Mouse (Mus musculus) heart, adult 8-10 months (tissue): ENCODE results near the gene Slc29a3. TPM values are rescaled to one million over a fixed set of nuclear protein-coding genes. Genes with fewer than 3 reads are reported as not detected.
"Not testable (repeated sequence)": the region's sequence is repeated elsewhere in the genome, so short reads cannot be mapped to it uniquely, and the experiment has no call there.

Experiments
- DNase-seq: peaks from one replicate; pipeline ENCODE4 v3.0.0; 2022; ENCODE audit warnings: low spot score
- total RNA-seq, 4 experiments: library from RNA; stranded (reverse); gene quantifications; 2 replicates each; pipeline ENCODE4 v1.2.4; 2022

Gene Slc29a3
- total RNA-seq, 4 experiments from 2014 or later, result 3.5 to 4.9 (median 3.8) TPM

DNA sequence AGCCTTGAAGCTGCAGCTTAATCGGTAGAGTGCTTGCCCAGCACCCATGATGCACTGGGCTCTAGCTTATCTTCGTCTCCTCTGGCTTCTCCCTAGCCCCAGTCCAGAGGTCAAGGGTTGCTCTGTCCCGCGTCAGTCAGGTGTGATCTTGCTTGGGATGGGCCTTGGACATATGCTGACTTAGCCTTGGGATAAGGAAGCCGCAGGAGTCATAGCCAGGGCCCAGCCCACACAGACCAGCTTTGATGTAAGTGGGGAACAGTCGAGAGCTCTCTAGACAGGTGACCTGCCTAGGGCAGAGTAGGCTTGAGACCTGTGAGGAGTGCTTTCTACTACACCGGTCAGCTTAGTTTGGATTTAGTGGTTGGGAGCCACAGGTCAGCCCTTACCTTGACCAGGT is 14.8 kb upstream of the Slc29a3 start:
- no peak for DNase-seq

GRCm38 (mm10) chr10:60762126-60762525 is 9.5 kb upstream of the Slc29a3 start:
- no peak for DNase-seq

DNA sequence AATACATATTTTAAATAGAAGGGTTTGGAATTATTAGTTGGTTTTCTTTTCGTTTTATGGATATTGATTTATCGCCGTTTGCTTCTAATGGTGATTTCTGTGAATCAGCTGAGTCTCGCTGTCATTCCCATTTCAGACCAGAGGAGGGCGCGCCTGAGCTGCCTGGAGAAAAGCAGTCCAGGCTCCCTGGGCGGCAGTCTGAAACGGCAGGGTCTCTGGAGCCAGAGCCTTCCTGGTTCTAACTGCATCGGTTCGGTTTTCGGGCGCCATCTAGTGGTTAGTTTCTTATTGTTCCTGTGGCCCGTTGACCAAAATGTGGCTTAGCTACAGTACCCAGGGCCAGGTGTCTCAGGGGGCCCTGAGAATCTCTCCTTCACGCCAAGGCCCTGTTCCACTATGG is 7.8 kb upstream of the Slc29a3 start:
- DNase-seq, result peak; percentile 95

DNA sequence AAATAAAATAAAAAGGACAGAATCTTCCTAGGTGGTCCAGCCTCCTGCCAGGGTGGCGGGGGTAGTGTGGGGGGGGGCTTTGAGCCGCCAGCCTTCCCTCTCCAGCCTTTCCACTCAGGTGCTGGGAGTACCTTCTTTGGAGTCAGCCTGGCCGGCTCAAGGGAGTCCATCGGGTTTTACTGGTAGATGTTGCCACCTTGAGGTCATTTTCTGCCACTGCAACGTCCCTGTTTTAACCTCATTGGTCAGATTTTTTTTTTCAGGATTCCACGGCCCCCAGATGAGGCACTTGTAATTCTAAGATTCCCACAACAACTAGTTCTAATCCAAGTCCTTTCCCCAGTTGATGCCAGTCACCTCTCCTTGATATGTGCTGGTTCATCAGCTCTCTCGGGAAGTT is 4.4 kb upstream of the Slc29a3 start:
- DNase-seq, result peak; percentile 74

GRCm38 (mm10) chr10:60756146-60756545 is 3.6 kb upstream of the Slc29a3 start:
- no peak for DNase-seq

- DNase-seq, result no peak
These were observed 1.3 kb upstream of the Slc29a3 start for GRCm38 (mm10) chr10:60753941-60754340.

DNA sequence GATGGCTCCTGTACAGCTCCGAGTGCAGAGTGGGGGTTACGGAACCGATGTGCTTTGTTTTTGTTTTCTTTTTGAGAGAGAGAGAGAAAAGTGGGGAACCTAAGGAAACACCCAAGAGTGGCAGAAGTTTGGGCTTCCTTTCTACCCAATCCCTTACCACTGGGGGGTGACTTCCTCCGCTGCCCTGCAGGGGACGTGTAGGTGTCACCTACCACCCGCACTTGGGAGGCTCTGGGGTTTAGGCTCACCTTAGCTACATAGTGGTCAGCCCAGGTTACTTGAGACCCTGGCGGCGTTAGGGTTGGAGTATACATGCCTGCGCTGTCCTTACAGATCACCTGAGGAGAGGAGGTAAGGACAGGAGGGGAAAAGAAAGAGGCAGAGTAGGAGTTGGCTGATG is 667 bp upstream of the Slc29a3 start:
- no peak for DNase-seq

DNA sequence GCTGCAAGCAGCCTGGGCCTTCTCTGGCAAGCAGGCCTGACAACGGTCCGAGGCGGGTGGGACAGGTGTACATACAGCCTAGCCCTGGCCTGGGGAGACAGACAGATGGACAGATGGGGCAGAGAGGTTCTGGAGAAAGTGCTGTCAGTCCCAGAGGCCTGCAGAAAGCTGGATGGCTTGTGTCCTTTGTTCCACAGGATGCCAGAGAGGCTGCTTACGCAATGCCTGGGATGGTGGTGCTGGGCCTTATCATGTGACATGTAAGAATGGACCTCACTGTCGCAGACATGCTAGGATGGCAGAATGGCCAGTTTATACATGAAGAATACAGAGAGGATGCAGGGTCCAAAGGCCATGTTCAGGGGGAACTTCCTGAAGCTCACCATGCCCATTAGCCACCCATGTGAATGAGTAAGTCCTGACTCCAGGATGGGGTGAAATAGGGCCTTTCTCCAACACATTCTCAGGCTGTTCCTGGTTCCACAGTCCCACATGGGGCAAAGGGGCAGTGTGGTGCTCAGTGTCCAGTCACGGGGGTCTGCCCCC is 4.9 kb downstream of the Slc29a3 start:
- DNase-seq, result no peak

- DNase-seq, result no peak
These were observed 6.1 kb downstream of the Slc29a3 start for GRCm38 (mm10) chr10:60746512-60746911.

DNA sequence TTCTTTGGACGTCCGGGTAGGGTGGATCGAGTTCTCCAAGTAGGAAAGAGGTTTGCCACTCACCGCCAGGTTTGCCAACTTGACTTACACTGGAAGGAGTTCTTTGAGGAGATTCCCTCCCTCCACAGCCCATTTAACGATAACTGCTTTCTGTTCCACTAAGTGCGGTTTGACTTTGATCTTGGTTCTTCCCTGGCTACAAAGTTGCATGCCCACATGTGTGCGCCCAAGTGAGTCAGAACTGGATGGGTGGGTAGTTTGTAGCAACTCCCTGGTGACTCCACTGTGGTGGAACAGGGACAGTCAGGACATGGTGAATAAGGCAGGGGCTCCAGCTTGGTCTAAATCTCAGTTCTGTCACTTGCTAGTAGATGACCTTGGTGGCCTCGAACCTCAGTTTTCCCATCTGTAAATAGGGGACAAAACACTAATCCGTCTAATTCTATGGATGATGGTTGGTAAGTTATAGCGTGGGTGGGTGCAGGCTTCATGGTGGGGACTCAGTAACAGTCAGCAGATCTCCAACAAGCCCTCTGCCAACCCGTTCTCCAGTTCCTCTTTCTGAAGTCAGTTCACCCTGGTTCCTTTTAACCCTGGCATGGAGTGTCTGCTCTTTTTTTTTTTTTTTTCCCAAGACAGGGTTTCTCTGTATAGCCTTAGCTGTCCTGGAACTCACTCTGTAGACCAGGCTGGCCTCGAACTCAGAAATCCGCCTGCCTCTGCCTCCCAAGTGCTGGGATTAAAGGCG is 7.9 kb downstream of the Slc29a3 start:
- DNase-seq, result no peak

DNA sequence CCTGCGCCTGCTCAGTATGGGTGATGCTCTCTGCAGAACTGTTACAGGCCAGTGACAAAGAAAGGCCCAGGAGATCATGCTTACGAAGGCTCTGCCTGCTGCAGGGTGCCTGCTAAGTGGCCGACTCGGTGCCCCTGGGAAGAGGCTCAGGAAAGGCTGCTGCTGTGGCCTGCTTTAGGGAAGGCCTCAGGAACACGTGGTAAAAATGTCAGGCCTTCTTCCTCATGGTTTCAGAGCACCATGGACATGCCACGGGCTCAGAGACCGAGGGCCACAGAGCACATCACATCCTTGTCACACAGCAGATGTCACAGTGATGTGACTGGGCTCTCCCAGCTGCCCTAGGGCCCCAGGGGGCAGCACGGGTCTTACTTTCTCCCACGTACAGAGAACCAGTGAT is 8.9 kb downstream of the Slc29a3 start:
- DNase-seq, result no peak

- DNase-seq, result no peak
These were observed 9.7 kb downstream of the Slc29a3 start for GRCm38 (mm10) chr10:60742942-60743341.

GRCm38 (mm10) chr10:60742296-60742695 is 10.3 kb downstream of the Slc29a3 start:
- not testable (repeated sequence) for DNase-seq

GRCm38 (mm10) chr10:60741435-60741834 is 11.2 kb downstream of the Slc29a3 start:
- no peak for DNase-seq

GRCm38 (mm10) chr10:60739619-60740363 is 12.8 kb downstream of the Slc29a3 start:
- peak; percentile 26 for DNase-seq

DNA sequence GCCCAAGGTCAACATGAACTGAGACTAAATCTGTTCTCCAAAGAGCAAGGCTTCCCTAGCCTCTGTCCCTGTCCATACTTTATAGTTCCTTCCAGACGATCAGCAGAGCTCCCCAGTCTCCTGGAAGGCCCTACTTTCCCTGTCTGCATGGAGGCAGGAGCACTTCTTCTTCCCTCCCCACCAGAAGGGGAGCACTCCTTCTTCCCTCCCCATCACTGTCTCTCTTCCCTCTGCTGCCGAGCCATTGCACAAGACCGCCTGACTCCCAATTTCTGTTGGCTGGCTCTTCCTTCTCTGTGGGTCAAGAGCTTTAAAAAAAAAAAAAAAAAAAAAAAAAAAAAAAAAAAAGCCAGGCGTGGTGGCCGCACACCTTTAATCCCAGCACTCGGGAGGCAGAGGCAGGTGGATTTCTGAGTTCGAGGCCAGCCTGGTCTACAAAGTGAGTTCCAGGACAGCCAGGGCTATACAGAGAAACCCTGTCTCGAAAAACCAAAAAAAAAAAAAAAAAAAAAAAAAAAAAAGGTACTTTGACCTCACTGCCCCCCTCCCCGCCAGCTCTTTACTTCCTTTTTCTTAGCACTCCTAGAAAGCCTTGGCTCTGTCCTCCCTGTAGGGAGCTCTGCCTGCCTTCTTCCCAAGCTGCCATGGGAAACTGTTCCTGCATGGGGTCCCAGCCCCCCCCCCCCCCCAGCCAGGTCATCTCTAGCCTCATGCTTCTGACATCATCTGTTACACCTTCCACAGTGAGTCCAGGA is 14.5 kb downstream of the Slc29a3 start:
- no peak for DNase-seq

DNA sequence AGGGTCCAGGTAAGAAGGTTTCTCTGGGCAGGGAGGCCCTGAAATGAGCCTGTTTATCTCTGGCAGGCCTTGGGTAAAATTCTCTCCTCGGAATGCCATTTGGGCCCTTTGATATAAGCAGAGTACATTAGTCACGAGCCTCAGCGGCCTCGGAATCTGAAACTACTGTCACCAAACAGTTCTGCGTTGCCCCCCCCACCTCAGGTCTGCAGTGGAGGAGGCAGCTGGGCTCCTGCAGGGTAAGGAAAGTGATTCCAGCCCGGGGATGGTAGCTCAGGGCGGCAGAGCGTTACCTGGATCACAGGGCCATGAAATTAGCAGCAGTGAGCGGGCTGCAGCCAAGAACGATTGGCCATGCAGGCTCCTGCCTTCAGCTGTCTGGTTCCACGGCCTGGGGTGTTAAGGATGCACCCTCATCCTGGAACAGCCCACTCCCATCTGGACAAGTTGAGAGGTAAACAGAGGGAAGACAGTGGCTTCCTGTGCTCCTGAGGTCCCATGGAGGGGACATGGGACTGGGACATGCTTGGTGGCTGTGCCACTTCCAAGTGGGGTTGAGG is 15.3 kb downstream of the Slc29a3 start:
- DNase-seq, result no peak

DNA sequence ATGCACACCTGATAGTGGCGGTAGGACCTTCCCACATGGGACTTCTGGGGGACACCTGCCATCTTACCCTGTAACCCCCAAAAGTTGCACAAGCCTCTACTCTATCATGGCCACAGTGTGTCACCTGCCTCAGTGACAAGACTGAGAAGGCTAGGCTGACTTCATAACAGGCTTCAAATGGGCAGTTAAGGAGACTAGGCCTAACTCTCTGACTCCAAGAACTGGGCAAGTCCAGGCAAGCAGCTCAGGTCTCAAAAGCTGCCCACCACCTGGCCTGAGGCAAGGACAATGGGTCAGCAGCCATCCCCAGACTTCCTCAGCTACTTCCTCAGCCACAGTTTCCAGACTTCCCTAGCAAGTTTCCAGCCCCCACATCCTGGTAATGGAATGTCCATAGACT is 16.9 kb downstream of the Slc29a3 start:
- no peak for DNase-seq

GRCm38 (mm10) chr10:60733471-60733870 is 19.1 kb downstream of the Slc29a3 start:
- DNase-seq, result no peak

- peak; percentile 38 for DNase-seq
These were observed 20.2 kb downstream of the Slc29a3 start for GRCm38 (mm10) chr10:60732397-60732861.

DNA sequence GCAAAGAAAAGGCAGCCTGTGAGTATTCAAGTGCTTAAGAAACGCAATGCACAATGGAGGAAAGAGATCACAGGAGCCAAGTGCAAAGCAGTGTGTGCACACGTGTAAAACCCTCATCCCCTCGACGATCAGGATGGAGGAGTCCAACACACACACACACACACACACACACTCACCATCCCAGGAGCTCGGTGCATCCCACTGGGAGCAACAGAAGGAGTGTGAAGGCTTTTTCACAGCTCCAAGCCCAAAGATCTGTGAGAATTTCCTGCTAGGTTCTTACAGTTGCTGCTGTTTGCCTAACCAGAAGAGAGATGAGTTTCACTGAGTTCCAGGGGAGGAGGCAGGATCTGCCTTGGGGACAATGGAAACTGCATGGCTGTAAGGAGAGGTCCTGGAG is 20.9 kb downstream of the Slc29a3 start:
- no peak for DNase-seq

- DNase-seq, result no peak
These were observed 25.3 kb downstream of the Slc29a3 start for GRCm38 (mm10) chr10:60727301-60727700.
